ENCODE assay signal across 8 mouse cellular contexts in genomic region chr14:31217666-31218065, GRCm38 (mm10). TPM values are rescaled to one million over a fixed set of nuclear protein-coding genes. Genes with fewer than 3 reads are reported as not detected.
DNase-seq lines count a peak whose midpoint lies in the region; ATAC-seq lines count a peak whose summit lies in the region.

TSS of gene Sema3g (plus strand) at chr14:31217860.

- ATAC-seq in erythroblast, adult 5-6 weeks (replicated peaks; ENCODE audit: low FRiP score, poor library complexity, severe bottlenecking), result no peak

- DNase-seq in urinary bladder, postnatal 14 days (ENCODE audit: low spot score), result peak; percentile 69
- DNase-seq in urinary bladder, postnatal 10 days (ENCODE audit: low spot score), result no peak
- DNase-seq in cerebellum, postnatal 25 days, result peak; percentile 83 to 85
- DNase-seq in heart, adult 8-10 months (ENCODE audit: low spot score), result peak; percentile 46
- peak; percentile 81 to 83 for DNase-seq in kidney, adult 8-10 months
- peak; percentile 93 for DNase-seq in lung, postnatal 10 days
- peak; percentile 63 for DNase-seq in retina, postnatal 7 days (ENCODE audit: low read depth, low spot score)

RNA-seq across cellular contexts. Expression of gene Sema3g, which starts in this region (rescaled TPM):
- 10 to 100 TPM; 12.3 to 14.2 (median 13.2) TPM for total RNA-seq in heart, adult 8-10 months (2022)
- not detected in 2 replicates for total RNA-seq in erythroblast, adult 5-6 weeks (2015; ENCODE audit: low replicate concordance)
- total RNA-seq in erythroblast, adult 5-6 weeks (2017; ENCODE audit: low replicate concordance), result not detected in 2 replicates

Comparison
In these comparisons a context has a peak if more than half of its experiments do, and no peak if none do; other contexts are left out.
1. RNA of gene Sema3g (total RNA-seq): 12.3 to 14.2 TPM in heart, adult 8-10 months; not detected in erythroblast, adult 5-6 weeks; every median in the first group is over 10 times any median in the second.